Mouse (Mus musculus): ENCODE data around the gene Ccdc183.

- TF ChIP-seq EP300 (IDR thresholded peaks at IDR 0.05; ENCODE audit: low read depth) (no peak), CTCF (IDR thresholded peaks at IDR 0.05; ENCODE audit: low read depth) (0 out of 2 replicates have a peak, but pooled peaks have one; percentile 18)
Observed at GRCm38 (mm10) chr2:25588227-25588907, 29.1 kb downstream of the Ccdc183 start.
